ENCODE assay signal across 30 mouse cellular contexts in genomic region chr2:121879506-121879905, GRCm38 (mm10).
"Had no signal": no experiment of that assay in that cellular context is flagged by ENCODE, and none has a peak within 500 bp of the region (broad histone marks: within the 10 kb centered on the region; RNA-seq: fewer than 3 reads in every experiment).

No protein-coding gene starts in this region.

- H3K36me3 ChIP-seq: limb, embryonic 12.5 days; limb, embryonic 15.5 days; liver, embryonic 13.5 days; liver, embryonic 15.5 days; lung, embryonic 15.5 days; midbrain, embryonic 10.5 days; midbrain, embryonic 12.5 days; midbrain, embryonic 15.5 days had no signal

- H3K4me1 ChIP-seq: limb, embryonic 10.5 days; limb, embryonic 12.5 days; limb, embryonic 13.5 days; limb, embryonic 15.5 days; liver, embryonic 12.5 days; liver, embryonic 15.5 days; lung, embryonic 15.5 days; megakaryocyte, embryonic 14.5 days; midbrain, embryonic 10.5 days; midbrain, embryonic 12.5 days; midbrain, embryonic 13.5 days; midbrain, embryonic 15.5 days had no signal

- H3K4me2 ChIP-seq: limb, embryonic 12.5 days; limb, embryonic 13.5 days; limb, embryonic 15.5 days; liver, embryonic 11.5 days; liver, embryonic 12.5 days; liver, embryonic 13.5 days; liver, embryonic 15.5 days; lung, embryonic 14.5 days; lung, embryonic 15.5 days; midbrain, embryonic 12.5 days; midbrain, embryonic 13.5 days; midbrain, embryonic 15.5 days had no signal

- H3K27me3 ChIP-seq: limb, embryonic 12.5 days; limb, embryonic 13.5 days; limb, embryonic 15.5 days; liver, embryonic 12.5 days; liver, embryonic 13.5 days; liver, embryonic 15.5 days; lung, embryonic 15.5 days; megakaryocyte, embryonic 14.5 days; midbrain, embryonic 15.5 days had no signal

- ATAC-seq: liver, embryonic 12.5 days; liver, postnatal 0 days; lung, postnatal 0 days; midbrain, embryonic 13.5 days; midbrain, embryonic 15.5 days; midbrain, embryonic 16.5 days had no signal

- H3K9ac ChIP-seq: limb, embryonic 12.5 days; limb, embryonic 13.5 days; limb, embryonic 15.5 days; liver, embryonic 12.5 days; liver, embryonic 13.5 days; liver, embryonic 14.5 days; liver, embryonic 15.5 days; liver, postnatal 0 days; lung, embryonic 14.5 days; lung, embryonic 15.5 days; midbrain, embryonic 12.5 days; midbrain, embryonic 13.5 days; midbrain, embryonic 15.5 days had no signal

- H3K4me3 ChIP-seq: left cerebral cortex, adult 2 months; limb, embryonic 10.5 days; limb, embryonic 12.5 days; limb, embryonic 13.5 days; limb, embryonic 15.5 days; liver, embryonic 12.5 days; liver, embryonic 13.5 days; liver, embryonic 15.5 days; lung, embryonic 15.5 days; megakaryocyte, embryonic 14.5 days; midbrain, embryonic 10.5 days; midbrain, embryonic 12.5 days; midbrain, embryonic 13.5 days; midbrain, embryonic 15.5 days; myocyte had no signal

- DNase-seq: left cerebral cortex, postnatal 4 days; liver; liver, embryonic 13.5 days; liver, postnatal 0 days; lung, adult 18-20 months; lung, adult 2 months; lung, embryonic 14.5 days; lung, postnatal 10 days; lung, postnatal 14 days; lung, postnatal 36 days; lung, postnatal 4 days had no signal

- H3K27ac ChIP-seq: left cerebral cortex, adult 2 months; limb, embryonic 10.5 days; limb, embryonic 12.5 days; limb, embryonic 13.5 days; limb, embryonic 15.5 days; liver, embryonic 12.5 days; liver, embryonic 13.5 days; liver, embryonic 14.5 days; liver, embryonic 15.5 days; lung, embryonic 15.5 days; macrophage; midbrain, embryonic 10.5 days; midbrain, embryonic 12.5 days; midbrain, embryonic 13.5 days; midbrain, embryonic 15.5 days had no signal

- H3K9me3 ChIP-seq: limb, embryonic 10.5 days; limb, embryonic 12.5 days; limb, embryonic 13.5 days; limb, embryonic 15.5 days; liver, embryonic 12.5 days; liver, embryonic 13.5 days; liver, embryonic 15.5 days; lung, embryonic 15.5 days; midbrain, embryonic 10.5 days; midbrain, embryonic 12.5 days; midbrain, embryonic 13.5 days; midbrain, embryonic 15.5 days had no signal
